Mouse (Mus musculus) megakaryocyte, adult 5-6 weeks (primary cell): ENCODE data around the gene Ttc41. TPM values are rescaled to one million over a fixed set of nuclear protein-coding genes. Genes with fewer than 3 reads are reported as not detected.
A peak's percentile ranks its signal among the peaks of the same experiment; 100 is the strongest.

ENCODE experiments used
- ATAC-seq: 2 replicates; pipeline ENCODE4 v1.8.0; 2016; ENCODE audit warnings: mild to moderate bottlenecking, inconsistent platforms; ENCODE audit not compliant: poor library complexity, severe bottlenecking
- total RNA-seq, 2 experiments: library from RNA; stranded (forward) in 1 of 2; stranded (reverse) in 1 of 2; fragments of 153-499, 151-499 nt in 1 of 2; fragments of 221-1000, 200-1000 nt in 1 of 2; gene quantifications; 2 replicates each; pipeline versions ENCODE4 v1.2.3 to v1.2.4; 2015 to 2017

The Ttc41 gene
- total RNA-seq, 2 experiments from 2014 or later, result 0.44 to 0.67 TPM

GRCm38 (mm10) chr10:86744306-86744705 is 38.7 kb downstream of the Ttc41 start:
- no peak for ATAC-seq

- ATAC-seq, result no peak
Observed at GRCm38 (mm10) chr10:86755816-86756502, 50.3 kb downstream of the Ttc41 start.

GRCm38 (mm10) chr10:86757724-86758123 is 52.1 kb downstream of the Ttc41 start:
- no peak for ATAC-seq

- no peak for ATAC-seq
Observed at GRCm38 (mm10) chr10:86758211-86758610, 52.6 kb downstream of the Ttc41 start.

- ATAC-seq, result no peak
Observed at GRCm38 (mm10) chr10:86761236-86761635, 55.6 kb downstream of the Ttc41 start.

- no peak for ATAC-seq
Observed at GRCm38 (mm10) chr10:86761722-86762383, 56.2 kb downstream of the Ttc41 start.

- ATAC-seq, result no peak
Observed at GRCm38 (mm10) chr10:86762384-86762730, 56.7 kb downstream of the Ttc41 start.

- no peak for ATAC-seq
Observed at GRCm38 (mm10) chr10:86763672-86764071, 58.1 kb downstream of the Ttc41 start, which contains the start of gene Gm49358. TSS of gene Gm49358 (plus strand) at chr10:86763972.

GRCm38 (mm10) chr10:86765344-86765966 is 59.8 kb downstream of the Ttc41 start:
- ATAC-seq, result no peak

GRCm38 (mm10) chr10:86769216-86769615 is 63.6 kb downstream of the Ttc41 start:
- no peak for ATAC-seq

- ATAC-seq, result no peak
Observed at GRCm38 (mm10) chr10:86769797-86770196, 64.2 kb downstream of the Ttc41 start.

GRCm38 (mm10) chr10:86771701-86772100 is 66.1 kb downstream of the Ttc41 start:
- ATAC-seq, result no peak

GRCm38 (mm10) chr10:86772231-86772631 is 66.6 kb downstream of the Ttc41 start:
- ATAC-seq, result peak; percentile 97

GRCm38 (mm10) chr10:86773360-86773759 is 67.7 kb downstream of the Ttc41 start:
- ATAC-seq, result no peak

- no peak for ATAC-seq
Observed at GRCm38 (mm10) chr10:86776281-86776680, 70.7 kb downstream of the Ttc41 start.

GRCm38 (mm10) chr10:86777614-86778319 is 72.2 kb downstream of the Ttc41 start:
- no peak; the same call in 1 of the 2 replicates for ATAC-seq

GRCm38 (mm10) chr10:86778398-86779116 is 72.9 kb downstream of the Ttc41 start, which contains the start of gene Nt5dc3:
TSS of gene Nt5dc3 (plus strand) at chr10:86779005.
- peak; percentile 85 for ATAC-seq

- ATAC-seq, result peak; percentile 0; the same call in 1 of the 2 replicates
Observed at GRCm38 (mm10) chr10:86779117-86779755, 73.6 kb downstream of the Ttc41 start.

GRCm38 (mm10) chr10:86779816-86780500 is 74.3 kb downstream of the Ttc41 start:
- ATAC-seq, result no peak; the same call in 1 of the 2 replicates
